Mouse (Mus musculus) small intestine, adult 2 months (tissue): ENCODE results near the gene Klc3. TPM values are rescaled to one million over a fixed set of nuclear protein-coding genes. Genes with fewer than 3 reads are reported as not detected.

Source experiments
- H3K27ac ChIP-seq: fragments of 200-500 bp; 2 replicates; pipeline ENCODE4 v1.5.1; 2012; ENCODE audit warnings: low read depth, low read length, control low read depth, inconsistent platforms; ENCODE audit not compliant: insufficient read depth
- H3K27me3 ChIP-seq: fragments of 200-500 bp; 2 replicates; pipeline ENCODE4 v1.6.1; 2012; ENCODE audit warnings: mild to moderate bottlenecking, moderate library complexity, low read length, inconsistent platforms; ENCODE audit not compliant: control insufficient read depth, insufficient read depth
- H3K36me3 ChIP-seq: fragments of 200-500 bp; 2 replicates; pipeline ENCODE4 v1.6.1; 2012; ENCODE audit warnings: mild to moderate bottlenecking, low read length, control low read depth, inconsistent platforms; ENCODE audit not compliant: control insufficient read depth, insufficient read depth
- H3K4me1 ChIP-seq: fragments of 200-500 bp; 2 replicates; pipeline ENCODE4 v1.6.1; 2012; ENCODE audit warnings: low read length, inconsistent platforms, mixed read lengths; ENCODE audit not compliant: control insufficient read depth, insufficient read depth, insufficient read length
- H3K4me3 ChIP-seq: fragments of 200-500 bp; 2 replicates; pipeline ENCODE4 v1.5.1; 2012; ENCODE audit warnings: low read depth, mild to moderate bottlenecking, control low read depth, inconsistent platforms, low read length, moderate library complexity
- CTCF ChIP-seq: fragments of 200-500 bp; IDR thresholded peaks from 2 replicates; pipeline ENCODE4 v1.5.1; 2012; ENCODE audit warnings: low read depth, mild to moderate bottlenecking, control low read depth, inconsistent platforms, low read length, moderate library complexity, mixed read lengths; ENCODE audit not compliant: insufficient replicate concordance, insufficient read length; ENCODE audit errors: extremely low read depth
- POLR2A ChIP-seq: fragments of 200-500 bp; IDR thresholded peaks from 2 replicates; pipeline ENCODE4 v1.6.1; 2012; ENCODE audit warnings: low read depth, mild to moderate bottlenecking, control low read depth, inconsistent platforms, low read length, moderate library complexity
- WGBS: fragments of 180-500 bp; shearing (Covaris S2); methylation state at CpG from one replicate; pipeline ENCODE4 v1.1.7; 2018; 5-methylcytosine and 5-hydroxymethylcytosine counted together
- polyA plus RNA-seq: library from polyadenylated mRNA; depleted of rRNA; stranded (reverse); fragments of >200 nt; gene quantifications from 2 replicates; pipeline ENCODE4 v1.2.3, GENCODE M21; 2012; rRNA removed

Gene Klc3
- 2.6 and 3.5 TPM in 2 replicates for polyA plus RNA-seq

- Histone ChIP-seq H3K27ac (no peak within 1 kb of the TSS), H3K4me3 (peak within 1 kb of the TSS; percentile 64), H3K27me3 (peaks cover 7% of the 10 kb centered on the region), H3K36me3 (no peaks in the 10 kb centered on the region), H3K4me1 (peaks cover 11% of the 10 kb centered on the region)
- TF ChIP-seq CTCF (no peak), POLR2A (no peak)
- WGBS: 1% methylated on average over 62 of the region's 62 CpGs
Measured at GRCm38 (mm10) chr7:19403731-19404296, at the start of gene Klc3. Klc3 (minus strand) TSS chr7:19404104.

GRCm38 (mm10) chr7:19449165-19449564 lies 45.3 kb upstream of the Klc3 start:
- Histone ChIP-seq H3K27me3 (no peaks in the 10 kb centered on the region), H3K4me1 (no peaks in the 10 kb centered on the region), H3K27ac (no peak overlapping the region), H3K36me3 (peaks cover 26% of the 10 kb centered on the region), H3K4me3 (no peak overlapping the region)
- 85% methylated on average over 12 of the region's 12 CpGs for WGBS
- TF ChIP-seq POLR2A: no peak
- no peak for TF ChIP-seq CTCF

- 95% methylated on average over 16 of the region's 16 CpGs for WGBS
- no peak for TF ChIP-seq CTCF
- TF ChIP-seq POLR2A: no peak
- Histone ChIP-seq H3K4me3 (no peak overlapping the region), H3K4me1 (no peaks in the 10 kb centered on the region), H3K27ac (no peak overlapping the region), H3K36me3 (peaks cover 30% of the 10 kb centered on the region), H3K27me3 (no peaks in the 10 kb centered on the region)
Measured at GRCm38 (mm10) chr7:19447689-19448088, 43.8 kb upstream of the Klc3 start.

- no peak overlapping the region for H3K27ac ChIP-seq
- TF ChIP-seq POLR2A (no peak), CTCF (no peak)
- no peak overlapping the region for H3K4me3 ChIP-seq
- no peaks in the 10 kb centered on the region for H3K27me3 ChIP-seq
- H3K36me3 ChIP-seq: peaks cover 36% of the 10 kb centered on the region
- WGBS: 83% methylated on average over 12 of the region's 12 CpGs
- no peaks in the 10 kb centered on the region for H3K4me1 ChIP-seq
Measured at GRCm38 (mm10) chr7:19444801-19445200, 40.9 kb upstream of the Klc3 start.

- H3K36me3 ChIP-seq: peaks cover 28% of the 10 kb centered on the region
- 39% methylated on average over 3 of the region's 3 CpGs for WGBS
- H3K27ac ChIP-seq: no peak overlapping the region
- TF ChIP-seq POLR2A (no peak), CTCF (peak; percentile 61; the same call in 1 of the 2 replicates)
- no peaks in the 10 kb centered on the region for H3K4me1 ChIP-seq
- H3K4me3 ChIP-seq: no peak overlapping the region
- no peaks in the 10 kb centered on the region for H3K27me3 ChIP-seq
Measured at GRCm38 (mm10) chr7:19443344-19443743, 39.4 kb upstream of the Klc3 start.

GRCm38 (mm10) chr7:19441448-19442091 lies 37.7 kb upstream of the Klc3 start:
- Histone ChIP-seq H3K4me3 (no peak overlapping the region), H3K36me3 (peaks cover 31% of the 10 kb centered on the region), H3K27ac (no peak overlapping the region), H3K27me3 (no peaks in the 10 kb centered on the region), H3K4me1 (no peaks in the 10 kb centered on the region)
- 74% methylated on average over 9 of the region's 9 CpGs for WGBS
- TF ChIP-seq CTCF (no peak), POLR2A (no peak)

- H3K27me3 ChIP-seq: no peaks in the 10 kb centered on the region
- no peak overlapping the region for H3K4me3 ChIP-seq
- no peak for TF ChIP-seq CTCF
- TF ChIP-seq POLR2A: no peak
- H3K36me3 ChIP-seq: peaks cover 60% of the 10 kb centered on the region
- WGBS: 93% methylated on average over 9 of the region's 9 CpGs
- H3K27ac ChIP-seq: no peak overlapping the region
- no peaks in the 10 kb centered on the region for H3K4me1 ChIP-seq
Measured at GRCm38 (mm10) chr7:19437048-19437447, 33.1 kb upstream of the Klc3 start.

GRCm38 (mm10) chr7:19436276-19436675 lies 32.4 kb upstream of the Klc3 start:
- H3K36me3 ChIP-seq: peaks cover 62% of the 10 kb centered on the region
- whole genome bisulfite sequencing: 95% methylated on average over 2 of the region's 2 CpGs
- no peaks in the 10 kb centered on the region for H3K4me1 ChIP-seq
- H3K4me3 ChIP-seq: no peak overlapping the region
- H3K27me3 ChIP-seq: no peaks in the 10 kb centered on the region
- TF ChIP-seq POLR2A: no peak
- TF ChIP-seq CTCF: no peak
- H3K27ac ChIP-seq: no peak overlapping the region
